In genomic region chr10:122618854-122619253, GRCm38 (mm10) we compare ENCODE assay signal across 17 mouse cellular contexts. TPM values are rescaled to one million over a fixed set of nuclear protein-coding genes. Genes with fewer than 3 reads are reported as not detected.
DNase-seq lines count a peak whose midpoint lies in the region; ATAC-seq and TF ChIP-seq lines count a peak whose summit lies in the region.
"Had no signal": no experiment of that assay in that cellular context is flagged by ENCODE, and none has a peak within 500 bp of the region (broad histone marks: within the 10 kb centered on the region; RNA-seq: fewer than 3 reads in every experiment).

No protein-coding gene starts in this region.

- H3K36me3 ChIP-seq in embryonic facial prominence, embryonic 11.5 days (replicated peaks; ENCODE audit: control insufficient read depth, insufficient read depth, low read depth, low read length), result no peaks in the 10 kb centered on the region
- H3K36me3 ChIP-seq in embryonic facial prominence, embryonic 10.5 days (replicated peaks), result no peaks in the 10 kb centered on the region
- no peaks in the 10 kb centered on the region for H3K36me3 ChIP-seq in kidney, embryonic 14.5 days (ENCODE audit: control insufficient read depth, insufficient read depth, low read length)
- H3K36me3 ChIP-seq in midbrain, embryonic 14.5 days (ENCODE audit: control insufficient read depth, insufficient read depth, low read length), result no peaks in the 10 kb centered on the region
- H3K36me3 ChIP-seq: liver, embryonic 13.5 days; lung, embryonic 15.5 days; stomach, embryonic 15.5 days had no signal

- no peak overlapping the region for H3K9ac ChIP-seq in embryonic facial prominence, embryonic 11.5 days (replicated peaks; ENCODE audit: low read length)
- H3K9ac ChIP-seq in kidney, embryonic 14.5 days (ENCODE audit: low read depth, low read length), result no peak overlapping the region
- no peak overlapping the region for H3K9ac ChIP-seq in midbrain, embryonic 14.5 days (replicated peaks; ENCODE audit: low read length)
- H3K9ac ChIP-seq: hindbrain, embryonic 14.5 days; liver, embryonic 13.5 days; lung, embryonic 15.5 days; stomach, embryonic 15.5 days had no signal

- no peaks in the 10 kb centered on the region for H3K4me1 ChIP-seq in embryonic facial prominence, embryonic 11.5 days (ENCODE audit: control insufficient read depth, insufficient read depth, low read length)
- H3K4me1 ChIP-seq in embryonic facial prominence, embryonic 10.5 days, result peaks cover 23% of the 10 kb centered on the region
- H3K4me1 ChIP-seq in kidney, embryonic 14.5 days (ENCODE audit: control insufficient read depth, insufficient read depth, low read length), result peaks cover 19% of the 10 kb centered on the region; the same call in 1 of the 2 replicates
- no peaks in the 10 kb centered on the region for H3K4me1 ChIP-seq in midbrain, embryonic 14.5 days (ENCODE audit: control insufficient read depth, insufficient read depth, low read length)
- H3K4me1 ChIP-seq: stomach, embryonic 15.5 days had no signal

- no peak overlapping the region for H3K4me3 ChIP-seq in embryonic facial prominence, embryonic 11.5 days (ENCODE audit: low read depth, low read length)
- no peak overlapping the region for H3K4me3 ChIP-seq in embryonic facial prominence, embryonic 10.5 days
- H3K4me3 ChIP-seq in kidney, embryonic 14.5 days (ENCODE audit: low read length), result no peak overlapping the region
- H3K4me3 ChIP-seq in midbrain, embryonic 14.5 days (replicated peaks; ENCODE audit: low read depth, low read length), result no peak overlapping the region
- H3K4me3 ChIP-seq: liver, embryonic 13.5 days; lung, embryonic 15.5 days; stomach, embryonic 15.5 days had no signal

- no peak; the same call in 1 of the 2 replicates for ATAC-seq in embryonic facial prominence, embryonic 11.5 days (replicated peaks; ENCODE audit: insufficient number of reproducible peaks, low FRiP score, low TSS enrichment, low read depth)
- ATAC-seq in kidney, embryonic 14.5 days (ENCODE audit: low FRiP score, low TSS enrichment), result peak; percentile 82
- no peak for ATAC-seq in midbrain, embryonic 14.5 days (ENCODE audit: low FRiP score, low TSS enrichment)

- no peak for TF ChIP-seq POLR2A in brain, embryonic 14.5 days (IDR thresholded peaks at IDR 0.05; ENCODE audit: borderline replicate concordance, extremely low read depth, insufficient read depth, insufficient read length, poor library complexity, severe bottlenecking)

- no peak for TF ChIP-seq CTCF in brain, embryonic 14.5 days (IDR thresholded peaks at IDR 0.05; ENCODE audit: borderline replicate concordance, extremely low read depth, insufficient read depth, insufficient read length)

- 46% methylated on average over 3 of the region's 3 CpGs for WGBS in embryonic facial prominence, embryonic 11.5 days
- 43% methylated on average over 3 of the region's 3 CpGs for WGBS in embryonic facial prominence, embryonic 10.5 days
- WGBS in kidney, embryonic 14.5 days, result 18% methylated on average over 3 of the region's 3 CpGs
- 14% methylated on average over 3 of the region's 3 CpGs for WGBS in midbrain, embryonic 14.5 days

- no peaks in the 10 kb centered on the region for H3K9me3 ChIP-seq in embryonic facial prominence, embryonic 11.5 days (replicated peaks; ENCODE audit: control insufficient read depth, low read length)
- H3K9me3 ChIP-seq in embryonic facial prominence, embryonic 10.5 days, result no peaks in the 10 kb centered on the region
- H3K9me3 ChIP-seq in kidney, embryonic 14.5 days (ENCODE audit: control insufficient read depth, low read length), result no peaks in the 10 kb centered on the region
- no peaks in the 10 kb centered on the region for H3K9me3 ChIP-seq in midbrain, embryonic 14.5 days (ENCODE audit: control insufficient read depth, low read length)
- H3K9me3 ChIP-seq: liver, embryonic 13.5 days; lung, embryonic 15.5 days; stomach, embryonic 15.5 days had no signal

- no peak overlapping the region for H3K27ac ChIP-seq in embryonic facial prominence, embryonic 11.5 days (replicated peaks; ENCODE audit: low read depth, low read length)
- no peak overlapping the region for H3K27ac ChIP-seq in embryonic facial prominence, embryonic 10.5 days (replicated peaks)
- peak overlapping the region; percentile 44; the same call in 1 of the 2 replicates for H3K27ac ChIP-seq in kidney, embryonic 14.5 days (ENCODE audit: low read depth, low read length)
- no peak overlapping the region for H3K27ac ChIP-seq in midbrain, embryonic 14.5 days (replicated peaks; ENCODE audit: low read depth, low read length)
- H3K27ac ChIP-seq: hindbrain, embryonic 14.5 days; liver, embryonic 13.5 days; lung, embryonic 15.5 days; macrophage; stomach, embryonic 15.5 days had no signal

- no peaks in the 10 kb centered on the region for H3K27me3 ChIP-seq in embryonic facial prominence, embryonic 11.5 days (ENCODE audit: control insufficient read depth, insufficient read depth, low read length)
- H3K27me3 ChIP-seq in embryonic facial prominence, embryonic 10.5 days (replicated peaks; ENCODE audit: low read depth, poor library complexity, severe bottlenecking), result no peaks in the 10 kb centered on the region
- H3K27me3 ChIP-seq in kidney, embryonic 14.5 days (ENCODE audit: control insufficient read depth, insufficient read depth, low read length), result no peaks in the 10 kb centered on the region
- no peaks in the 10 kb centered on the region for H3K27me3 ChIP-seq in midbrain, embryonic 14.5 days (ENCODE audit: control insufficient read depth, insufficient read depth, low read length)
- H3K27me3 ChIP-seq: liver, embryonic 13.5 days; lung, embryonic 15.5 days; stomach, embryonic 15.5 days had no signal

- H3K4me2 ChIP-seq in embryonic facial prominence, embryonic 11.5 days (ENCODE audit: low read depth, low read length), result no peak overlapping the region
- no peak overlapping the region for H3K4me2 ChIP-seq in kidney, embryonic 14.5 days (replicated peaks; ENCODE audit: low read depth, low read length)
- no peak overlapping the region for H3K4me2 ChIP-seq in midbrain, embryonic 14.5 days (ENCODE audit: low read length)
- H3K4me2 ChIP-seq: hindbrain, embryonic 14.5 days; liver, embryonic 13.5 days; lung, embryonic 15.5 days; stomach, embryonic 15.5 days had no signal

- peak; percentile 5 for DNase-seq in embryonic facial prominence, embryonic 11.5 days (ENCODE audit: low spot score)
- DNase-seq in embryonic facial prominence, embryonic 10.5 days (ENCODE audit: low spot score), result no peak
- no peak for DNase-seq in kidney, adult 8-10 months
- DNase-seq in brain, embryonic 14.5 days (ENCODE audit: low read depth), result peak; percentile 37
- peak; percentile 6 for DNase-seq in midbrain, embryonic 14.5 days
- DNase-seq in c-Kit-positive CD71-positive TER-119-positive erythroid progenitor cells, embryonic 14.5 days (ENCODE audit: low spot score), result no peak
- DNase-seq in right cerebral cortex, postnatal 10 days (ENCODE audit: low spot score in 2 of 2), result no peak
- DNase-seq: adrenal gland, postnatal 10 days; cerebellum, adult 2 months; kidney, adult 9 months; liver, embryonic 13.5 days; right cerebral cortex, postnatal 14 days had no signal

RNA-seq across cellular contexts. Expression of gene Ppm1h, which starts 59.7 kb away (rescaled TPM):
- polyA plus RNA-seq in embryonic facial prominence, embryonic 11.5 days (2014; fragmentation: Nextera tagmentation; extraction: Ambion mirVana), result 4.5 and 5.4 TPM in 2 replicates
- 3.4 and 3.9 TPM in 2 replicates for polyA plus RNA-seq in embryonic facial prominence, embryonic 10.5 days (2016; fragmentation: Nextera tagmentation; extraction: Ambion mirVana)
- 17.3 and 22.2 TPM in 2 replicates for polyA plus RNA-seq in kidney, embryonic 14.5 days (2014; fragmentation: Nextera tagmentation; extraction: Ambion mirVana)
- polyA plus RNA-seq in brain, embryonic 14.5 days (2012; rRNA removed), result 5.9 and 13.4 TPM in 2 replicates
- polyA plus RNA-seq in midbrain, embryonic 14.5 days (2014; fragmentation: Nextera tagmentation; extraction: Ambion mirVana), result 19.8 and 23.3 TPM in 2 replicates

Comparison
In these comparisons a context has a peak if more than half of its experiments do, and no peak if none do; other contexts are left out.
1. DNase-seq: peak in embryonic facial prominence, embryonic 11.5 days (single experiment), brain, embryonic 14.5 days (single experiment) and midbrain, embryonic 14.5 days (single experiment); none in embryonic facial prominence, embryonic 10.5 days (single experiment), kidney, adult 8-10 months (0 of 2), c-Kit-positive CD71-positive TER-119-positive erythroid progenitor cells, embryonic 14.5 days (single experiment) and right cerebral cortex, postnatal 10 days (0 of 2).